Mouse (Mus musculus): ENCODE measurements around the gene Ptger1.

DNA sequence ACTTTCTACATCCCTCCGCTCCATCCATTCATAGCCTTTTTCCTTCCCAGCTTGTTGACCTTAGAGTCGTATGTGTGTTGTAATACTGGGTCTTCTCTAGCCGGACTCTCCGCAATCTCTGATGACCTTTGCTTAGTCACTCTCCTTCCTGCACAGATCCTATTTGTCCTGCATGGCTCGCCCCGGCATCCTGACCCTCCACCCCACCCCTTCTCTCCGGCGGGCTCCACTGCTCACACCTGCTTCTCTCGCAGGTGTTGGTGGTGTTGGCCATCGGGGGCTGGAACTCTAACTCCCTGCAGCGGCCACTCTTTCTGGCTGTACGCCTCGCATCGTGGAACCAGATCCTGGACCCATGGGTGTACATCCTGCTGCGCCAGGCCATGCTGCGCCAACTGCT lies 2.5 kb downstream of the Ptger1 start:
- no peak for TF ChIP-seq CTCF (conservative IDR thresholded peaks at IDR 0.05; ENCODE audit: low read length)
- no peak for TF ChIP-seq POU5F1 (IDR thresholded peaks at IDR 0.05; ENCODE audit: borderline replicate concordance, low read length)
